Mouse (Mus musculus) liver, embryonic 14.5 days (tissue): ENCODE measurements around the gene Rictor. TPM values are rescaled to one million over a fixed set of nuclear protein-coding genes. Genes with fewer than 3 reads are reported as not detected.

Experiments used
- ATAC-seq: fragments of 200-750 bp; cut with Nextera tagmentation; 2 replicates; pipeline ENCODE4 v1.8.0; 2017; ENCODE audit warnings: moderate number of reproducible peaks, mild to moderate bottlenecking, moderate library complexity; ENCODE audit not compliant: insufficient read depth
- DNase-seq, 3 experiments: peaks; one replicate each; pipeline ENCODE4 v3.0.0-alpha.2; 2012 to 2013; ENCODE audit warnings: low read depth in 3 of 3, low spot score in 3 of 3
- H3K27ac ChIP-seq: fragments of 300-500 bp; sonication (generic); 2 replicates; pipeline ENCODE4 v1.5.1; 2014; ENCODE audit warnings: moderate library complexity, mild to moderate bottlenecking, control low read depth, inconsistent platforms
- H3K27me3 ChIP-seq: fragments of 300-500 bp; sonication (generic); 2 replicates; pipeline ENCODE4 v1.6.1; 2014; ENCODE audit warnings: mild to moderate bottlenecking, low read length, moderate library complexity; ENCODE audit not compliant: control insufficient read depth, insufficient read depth
- H3K36me3 ChIP-seq: fragments of 300-500 bp; sonication (generic); replicated peaks from 2 replicates; pipeline ENCODE4 v1.6.1; 2014; ENCODE audit warnings: low read depth; ENCODE audit not compliant: control insufficient read depth, insufficient read depth
- H3K4me1 ChIP-seq, 2 experiments: fragments of 200-500 bp in 1 of 2; fragments of 300-500 bp in 1 of 2; sonication (generic) in 1 of 2; replicated peaks; 2 replicates each; pipeline ENCODE4 v1.6.1; 2012 to 2014; ENCODE audit warnings: antibody characterized with exemption in 1 of 2, inconsistent platforms in 1 of 2, low read length in 1 of 2; ENCODE audit not compliant: control insufficient read depth in 2 of 2, insufficient read depth in 2 of 2
- H3K4me2 ChIP-seq: fragments of 300-500 bp; sonication (generic); 2 replicates; pipeline ENCODE4 v1.6.1; 2014; ENCODE audit warnings: low read depth, mild to moderate bottlenecking, control low read depth, moderate library complexity
- H3K4me3 ChIP-seq, 2 experiments: fragments of 200-500 bp in 1 of 2; fragments of 300-500 bp in 1 of 2; sonication (generic) in 1 of 2; 2 replicates each; pipeline ENCODE4 v1.5.1; 2012 to 2014; ENCODE audit warnings: low read depth in 2 of 2, low read length in 2 of 2, mild to moderate bottlenecking in 2 of 2, control low read depth in 1 of 2, inconsistent platforms in 1 of 2, moderate library complexity in 1 of 2; ENCODE audit not compliant: insufficient read depth in 1 of 2
- H3K9ac ChIP-seq: fragments of 300-500 bp; sonication (generic); replicated peaks from 2 replicates; pipeline ENCODE4 v1.6.1; 2014; ENCODE audit warnings: mild to moderate bottlenecking, control low read depth, moderate library complexity
- H3K9me3 ChIP-seq: fragments of 300-500 bp; sonication (generic); 2 replicates; pipeline ENCODE4 v1.6.1; 2016; ENCODE audit warnings: low read length, mixed read lengths; ENCODE audit not compliant: control insufficient read depth
- CTCF ChIP-seq: IDR thresholded peaks from 2 replicates; pipeline ENCODE4 v1.5.1; 2016; ENCODE audit warnings: antibody characterized with exemption, low read depth, control low read depth
- EP300 ChIP-seq: IDR thresholded peaks from 2 replicates; pipeline ENCODE4 v1.6.1; 2016; ENCODE audit warnings: antibody characterized with exemption, low read depth
- WGBS: fragments of 180-500 bp; shearing (Covaris S2); extraction: QIAGEN DNeasy Blood & Tissue Kit; methylation state at CpG from one replicate; pipeline ENCODE4 v1.1.7; 2014; ENCODE audit not compliant: insufficient replicate concordance; 5-methylcytosine and 5-hydroxymethylcytosine counted together
- polyA plus RNA-seq, 2 experiments: library from polyadenylated mRNA; depleted of rRNA in 1 of 2; stranded (reverse) in 1 of 2; unstranded in 1 of 2; fragments of >200 nt; fragmentation: Nextera tagmentation in 1 of 2; extraction: Ambion mirVana in 1 of 2; gene quantifications; 2 replicates each; pipeline versions ENCODE4 v1.2.1 to v1.2.3; 2012 to 2014

Rictor gene
- polyA plus RNA-seq, 2 experiments = 4.4 to 12.7 TPM

GRCm38 (mm10) chr15:6709618-6710017 is 1.4 kb downstream of the Rictor start:
- peaks cover 43 to 51% of the 10 kb centered on the region in 2 experiments for H3K4me1 ChIP-seq
- WGBS = 21% methylated on average over 8 of the region's 8 CpGs
- ATAC-seq (no peak), DNase-seq (no peak)
- H3K27me3 ChIP-seq = no peaks in the 10 kb centered on the region
- peak overlapping the region; percentile 78 for H3K4me2 ChIP-seq
- H3K9ac ChIP-seq = peak overlapping the region; percentile 94
- TF ChIP-seq CTCF = no peak
- TF ChIP-seq EP300 = no peak
- H3K36me3 ChIP-seq = no peaks in the 10 kb centered on the region
- peak overlapping the region; percentile 85 to 95 for H3K4me3 ChIP-seq
- peak overlapping the region; percentile 88 for H3K27ac ChIP-seq
- no peaks in the 10 kb centered on the region for H3K9me3 ChIP-seq

- H3K9me3 ChIP-seq = no peaks in the 10 kb centered on the region
- peak overlapping the region; percentile 78 for H3K4me2 ChIP-seq
- ATAC-seq (no peak), DNase-seq (no peak)
- 74% methylated on average over 7 of the region's 7 CpGs for WGBS
- H3K4me1 ChIP-seq = peaks cover 50 to 56% of the 10 kb centered on the region in 2 experiments
- H3K36me3 ChIP-seq = no peaks in the 10 kb centered on the region
- H3K9ac ChIP-seq = no peak overlapping the region
- H3K27ac ChIP-seq = no peak overlapping the region
- peak overlapping the region in 1 of 2 experiments; percentile 95; a peak in 2 of 4 replicates for H3K4me3 ChIP-seq
- no peak for TF ChIP-seq CTCF
- TF ChIP-seq EP300 = no peak
- no peaks in the 10 kb centered on the region for H3K27me3 ChIP-seq
These were observed 2.2 kb downstream of the Rictor start for GRCm38 (mm10) chr15:6710341-6710740.

GRCm38 (mm10) chr15:6711226-6711625 is 3.0 kb downstream of the Rictor start:
- DNase-seq (no peak), ATAC-seq (no peak)
- WGBS = 63% methylated on average over 7 of the region's 7 CpGs
- peaks cover 46 to 49% of the 10 kb centered on the region in 2 experiments for H3K4me1 ChIP-seq
- H3K9me3 ChIP-seq = no peaks in the 10 kb centered on the region
- H3K36me3 ChIP-seq = no peaks in the 10 kb centered on the region
- TF ChIP-seq CTCF = no peak
- TF ChIP-seq EP300 = no peak
- no peak overlapping the region for H3K4me3 ChIP-seq
- no peak overlapping the region for H3K9ac ChIP-seq
- H3K4me2 ChIP-seq = peak overlapping the region; percentile 14; the same call in 1 of the 2 replicates
- H3K27ac ChIP-seq = no peak overlapping the region
- no peaks in the 10 kb centered on the region for H3K27me3 ChIP-seq

- no peak for TF ChIP-seq CTCF
- no peak for TF ChIP-seq EP300
- Histone ChIP-seq H3K27ac (no peak overlapping the region; the same call in 1 of the 2 replicates), H3K36me3 (no peaks in the 10 kb centered on the region; the same call in 1 of the 2 replicates), H3K9me3 (no peaks in the 10 kb centered on the region), H3K27me3 (no peaks in the 10 kb centered on the region), H3K4me3 (no peak overlapping the region; a peak in 1 of 4 replicates), H3K9ac (0 out of 2 replicates have a peak overlapping the region, but pooled peaks have one; percentile 28), H3K4me2 (peak overlapping the region; percentile 47), H3K4me1 (peaks cover 38 to 41% of the 10 kb centered on the region in 2 experiments)
- 19% methylated on average over 7 of the region's 7 CpGs for WGBS
- DNase-seq (peak in 1 of 3 experiments; percentile 26), ATAC-seq (peak; percentile 72)
These were observed 6.6 kb downstream of the Rictor start for GRCm38 (mm10) chr15:6714819-6715218.

- TF ChIP-seq EP300 (no peak), CTCF (no peak)
- WGBS = 51% methylated on average over 6 of the region's 6 CpGs
- Histone ChIP-seq H3K4me3 (peak overlapping the region in 1 of 2 experiments; percentile 17; a peak in 2 of 4 replicates), H3K9me3 (no peaks in the 10 kb centered on the region), H3K27ac (no peak overlapping the region; the same call in 1 of the 2 replicates), H3K4me2 (peak overlapping the region; percentile 47), H3K27me3 (no peaks in the 10 kb centered on the region), H3K36me3 (no peaks in the 10 kb centered on the region; the same call in 1 of the 2 replicates), H3K4me1 (peaks cover 35 to 40% of the 10 kb centered on the region in 2 experiments), H3K9ac (0 out of 2 replicates have a peak overlapping the region, but pooled peaks have one; percentile 28)
- DNase-seq (no peak), ATAC-seq (peak; percentile 40; the same call in 1 of the 2 replicates)
These were observed 7.1 kb downstream of the Rictor start for GRCm38 (mm10) chr15:6715237-6715636.
